Mouse (Mus musculus) liver, embryonic 14.5 days (tissue): ENCODE measurements around the gene Pcp4.

Experiments
- CTCF ChIP-seq: IDR thresholded peaks from 2 replicates; pipeline ENCODE4 v1.5.1; 2016; ENCODE audit warnings: antibody characterized with exemption, low read depth, control low read depth
- EP300 ChIP-seq: IDR thresholded peaks from 2 replicates; pipeline ENCODE4 v1.6.1; 2016; ENCODE audit warnings: antibody characterized with exemption, low read depth

- TF ChIP-seq CTCF (no peak), EP300 (no peak)
Observed at GRCm38 (mm10) chr16:96468698-96469097, 1.3 kb downstream of the Pcp4 start.
